Mouse (Mus musculus) embryonic facial prominence, embryonic 14.5 days (tissue): ENCODE measurements at regions not wholly inside any gene's neighbourhood (a gene's known extent, or its start where the extent isn't known, plus 50 kb on each side); places are given as distances from the start of the nearest gene placed in this dataset.
A peak's percentile ranks its signal among the peaks of the same experiment; 100 is the strongest.

Source experiments
- ATAC-seq: fragments of 200-750 bp; cut with Nextera tagmentation; 2 replicates; pipeline ENCODE4 v1.8.0; 2017; ENCODE audit warnings: low read depth, moderate number of reproducible peaks, moderate TSS enrichment
- DNase-seq: peaks from one replicate; pipeline ENCODE4 v3.0.0-alpha.2; 2015; ENCODE audit warnings: low spot score
- H3K27ac ChIP-seq: fragments of 300-500 bp; sonication (generic); replicated peaks from 2 replicates; pipeline ENCODE4 v1.5.1; 2014; ENCODE audit warnings: low read depth, mild to moderate bottlenecking, low read length, moderate library complexity
- H3K27me3 ChIP-seq: fragments of 300-500 bp; sonication (generic); replicated peaks from 2 replicates; pipeline ENCODE4 v1.6.1; 2014; ENCODE audit warnings: low read length; ENCODE audit not compliant: control insufficient read depth, insufficient read depth
- H3K36me3 ChIP-seq: fragments of 300-500 bp; sonication (generic); 2 replicates; pipeline ENCODE4 v1.6.1; 2014; ENCODE audit warnings: low read length, mixed read lengths; ENCODE audit not compliant: control insufficient read depth, insufficient read depth
- H3K4me1 ChIP-seq: fragments of 300-500 bp; sonication (generic); 2 replicates; pipeline ENCODE4 v1.6.1; 2014; ENCODE audit warnings: antibody characterized with exemption, low read length; ENCODE audit not compliant: control insufficient read depth, insufficient read depth
- H3K4me2 ChIP-seq: fragments of 300-500 bp; sonication (generic); 2 replicates; pipeline ENCODE4 v1.6.1; 2014; ENCODE audit warnings: low read depth, mild to moderate bottlenecking, low read length, moderate library complexity, mixed read lengths
- H3K4me3 ChIP-seq: fragments of 300-500 bp; sonication (generic); 2 replicates; pipeline ENCODE4 v1.5.1; 2014; ENCODE audit warnings: low read depth, mild to moderate bottlenecking, low read length
- H3K9ac ChIP-seq: fragments of 300-500 bp; sonication (generic); 2 replicates; pipeline ENCODE4 v1.6.1; 2014; ENCODE audit warnings: low read depth, mild to moderate bottlenecking, low read length, moderate library complexity, mixed read lengths
- H3K9me3 ChIP-seq: fragments of 300-500 bp; sonication (generic); 2 replicates; pipeline ENCODE4 v1.6.1; 2016; ENCODE audit warnings: low read length; ENCODE audit not compliant: control insufficient read depth
- WGBS: fragments of 180-500 bp; shearing (Covaris S2); extraction: QIAGEN DNeasy Blood & Tissue Kit; methylation state at CpG from one replicate; pipeline ENCODE4 v1.1.7; 2014; 5-methylcytosine and 5-hydroxymethylcytosine counted together

GRCm38 (mm10) chr10:117481341-117481990 lies 101.7 kb upstream of the Cpsf6 start:
- ATAC-seq: no peak
- H3K27me3 ChIP-seq: no peaks in the 10 kb centered on the region
- WGBS: 76% methylated on average over 5 of the region's 5 CpGs
- H3K4me3 ChIP-seq: no peak overlapping the region
- no peaks in the 10 kb centered on the region for H3K4me1 ChIP-seq
- no peaks in the 10 kb centered on the region for H3K9me3 ChIP-seq
- no peak overlapping the region for H3K9ac ChIP-seq
- no peak overlapping the region for H3K4me2 ChIP-seq
- no peak for DNase-seq
- H3K36me3 ChIP-seq: no peaks in the 10 kb centered on the region
- no peak overlapping the region for H3K27ac ChIP-seq

GRCm38 (mm10) chr10:117480456-117480850 lies 100.6 kb upstream of the Cpsf6 start:
- Histone ChIP-seq H3K36me3 (no peaks in the 10 kb centered on the region), H3K4me3 (no peak overlapping the region), H3K9ac (no peak overlapping the region), H3K4me2 (no peak overlapping the region), H3K4me1 (no peaks in the 10 kb centered on the region), H3K27me3 (no peaks in the 10 kb centered on the region), H3K27ac (no peak overlapping the region), H3K9me3 (no peaks in the 10 kb centered on the region)
- no peak for ATAC-seq
- WGBS: 84% methylated on average over 5 of the region's 5 CpGs
- DNase-seq: no peak

GRCm38 (mm10) chr10:117479721-117480455 lies 100.1 kb upstream of the Cpsf6 start:
- no peak overlapping the region for H3K4me2 ChIP-seq
- ATAC-seq: no peak
- WGBS: 84% methylated on average over 12 of the region's 12 CpGs

GRCm38 (mm10) chr10:117478931-117479280 lies 99.1 kb upstream of the Cpsf6 start:
- no peak for DNase-seq
- H3K4me1 ChIP-seq: no peaks in the 10 kb centered on the region
- no peak overlapping the region for H3K4me2 ChIP-seq
- WGBS: 82% methylated on average over 4 of the region's 4 CpGs
- H3K27ac ChIP-seq: no peak overlapping the region
- no peak overlapping the region for H3K4me3 ChIP-seq
- ATAC-seq: no peak
- peaks cover 8% of the 10 kb centered on the region; the same call in 1 of the 2 replicates for H3K9me3 ChIP-seq
- H3K9ac ChIP-seq: no peak overlapping the region
- no peaks in the 10 kb centered on the region for H3K27me3 ChIP-seq
- no peaks in the 10 kb centered on the region for H3K36me3 ChIP-seq

More at GRCm38 (mm10) chr10:117479721-117480455, 100.1 kb upstream of the Cpsf6 start:
- no peak overlapping the region for H3K9ac ChIP-seq
- no peaks in the 10 kb centered on the region for H3K4me1 ChIP-seq
- H3K4me3 ChIP-seq: no peak overlapping the region
- DNase-seq: no peak
- no peaks in the 10 kb centered on the region for H3K9me3 ChIP-seq
- no peak overlapping the region for H3K27ac ChIP-seq
- H3K27me3 ChIP-seq: no peaks in the 10 kb centered on the region
- H3K36me3 ChIP-seq: no peaks in the 10 kb centered on the region

- no peak overlapping the region for H3K4me3 ChIP-seq
- DNase-seq (peak; percentile 55), ATAC-seq (peak; percentile 87)
- no peaks in the 10 kb centered on the region for H3K4me1 ChIP-seq
- no peaks in the 10 kb centered on the region for H3K36me3 ChIP-seq
- no peak overlapping the region for H3K27ac ChIP-seq
- no peaks in the 10 kb centered on the region for H3K27me3 ChIP-seq
- 0 out of 2 replicates have a peak overlapping the region, but pooled peaks have one; percentile 11 for H3K4me2 ChIP-seq
- peaks cover 9% of the 10 kb centered on the region; the same call in 1 of the 2 replicates for H3K9me3 ChIP-seq
- no peak overlapping the region for H3K9ac ChIP-seq
- 70% methylated on average over 23 of the region's 23 CpGs for WGBS
Measured at GRCm38 (mm10) chr10:117478202-117478930, 98.6 kb upstream of the Cpsf6 start.

GRCm38 (mm10) chr10:117477331-117478201 lies 97.8 kb upstream of the Cpsf6 start:
- no peaks in the 10 kb centered on the region for H3K27me3 ChIP-seq
- no peaks in the 10 kb centered on the region for H3K36me3 ChIP-seq
- 71% methylated on average over 12 of the region's 12 CpGs for WGBS
- peaks cover 9% of the 10 kb centered on the region; the same call in 1 of the 2 replicates for H3K9me3 ChIP-seq
- H3K4me1 ChIP-seq: 0 out of 2 replicates have a peak, but pooled peaks cover under 1% of the 10 kb centered on the region
- DNase-seq: no peak
- ATAC-seq: no peak
- H3K4me2 ChIP-seq: 0 out of 2 replicates have a peak overlapping the region, but pooled peaks have one; percentile 11
- no peak overlapping the region for H3K9ac ChIP-seq
- no peak overlapping the region for H3K27ac ChIP-seq
- H3K4me3 ChIP-seq: no peak overlapping the region

- Histone ChIP-seq H3K27ac (no peak overlapping the region), H3K4me2 (no peak overlapping the region), H3K27me3 (no peaks in the 10 kb centered on the region), H3K4me3 (no peak overlapping the region), H3K36me3 (no peaks in the 10 kb centered on the region), H3K9me3 (peaks cover 9% of the 10 kb centered on the region; the same call in 1 of the 2 replicates), H3K9ac (no peak overlapping the region), H3K4me1 (0 out of 2 replicates have a peak, but pooled peaks cover 6% of the 10 kb centered on the region)
- DNase-seq: no peak
- no peak for ATAC-seq
- WGBS: 88% methylated on average over 13 of the region's 13 CpGs
Measured at GRCm38 (mm10) chr10:117475086-117475945, 95.5 kb upstream of the Cpsf6 start.
